Mouse (Mus musculus) spleen, postnatal 14 days (tissue): ENCODE data around the gene Map3k12.

Source experiments
- DNase-seq, 2 experiments: peaks; one replicate each; pipeline ENCODE4 v3.0.0; 2021 to 2022; ENCODE audit warnings: low spot score in 2 of 2

Map3k12 gene

DNA sequence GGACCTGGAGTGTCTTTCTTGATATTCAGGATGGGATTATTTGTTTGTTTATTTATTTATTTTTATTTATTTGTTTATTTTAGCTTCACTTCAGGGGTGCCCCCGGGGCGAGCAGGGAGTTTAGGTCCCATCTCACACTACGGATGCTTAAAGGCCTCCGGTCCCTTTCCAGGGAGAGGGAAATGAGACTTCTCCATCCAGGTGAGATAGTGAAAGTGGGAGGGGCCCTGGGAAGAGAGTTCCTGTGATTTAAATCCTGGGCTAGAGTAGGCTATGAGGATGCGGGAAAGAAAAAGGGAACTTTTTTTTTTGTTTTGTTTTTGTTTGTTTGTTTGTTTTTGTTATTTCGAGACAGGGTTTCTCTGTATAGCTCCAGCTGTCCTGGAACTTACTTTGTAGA, 57.5 kb downstream of the Map3k12 start:
- DNase-seq, result no peak

DNA sequence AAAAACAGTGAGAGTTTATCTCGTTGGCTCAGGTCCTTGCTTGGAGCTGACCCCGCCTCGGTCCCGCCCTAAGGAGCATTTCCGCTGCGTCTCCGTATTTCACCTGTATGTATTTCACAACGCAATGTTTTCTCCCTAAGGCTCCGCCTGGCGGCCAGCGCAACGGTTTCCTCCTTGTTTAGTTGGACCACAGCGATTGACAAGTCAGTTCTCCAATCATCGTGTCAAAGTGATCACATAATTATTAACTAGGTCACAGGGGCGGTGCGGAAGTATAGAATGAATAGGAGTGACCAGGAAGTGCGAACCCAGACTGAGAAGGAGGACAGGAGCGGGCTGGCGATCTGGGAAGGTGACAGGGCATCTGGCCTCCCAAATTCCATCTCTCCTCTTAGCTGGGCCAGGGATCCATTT, 58.0 kb downstream of the Map3k12 start, which contains the start of gene Prr13:
Gene Prr13 (plus strand): TSS at position 125 of the 414 bp plus-strand sequence.
- peak; percentile 78 to 85 for DNase-seq

DNA sequence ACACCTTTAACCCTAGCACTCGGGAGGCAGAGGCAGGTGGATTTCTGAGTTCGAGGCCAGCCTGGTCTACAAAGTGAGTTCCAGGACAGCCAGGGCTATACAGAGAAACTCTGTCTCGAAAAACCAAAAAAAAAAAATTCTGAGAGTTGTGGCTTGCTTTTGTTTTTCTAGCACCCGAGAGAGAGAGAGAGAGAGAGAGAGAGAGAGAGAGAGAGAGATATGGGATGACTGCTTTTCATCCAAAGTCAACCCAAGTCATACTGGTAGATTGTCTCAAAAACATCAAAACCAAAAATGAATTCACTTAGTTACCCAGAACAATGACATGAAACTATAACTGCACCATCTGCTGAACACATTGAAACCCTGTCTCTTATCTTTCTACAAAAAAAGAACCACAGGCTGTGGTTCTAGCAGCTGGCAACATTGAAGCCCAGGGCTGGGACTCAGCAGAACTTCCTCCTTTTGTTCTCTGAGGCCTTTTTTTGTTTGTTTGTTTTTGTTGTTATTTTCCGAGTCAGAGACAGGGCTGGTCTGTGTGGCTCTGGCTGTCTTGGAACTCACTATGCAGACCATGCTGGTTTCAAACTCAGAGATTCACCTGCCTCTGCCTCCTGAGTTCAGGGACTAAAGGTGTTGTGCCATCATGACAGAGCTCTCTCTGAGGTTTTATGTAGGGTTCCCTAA, 58.7 kb downstream of the Map3k12 start:
- no peak for DNase-seq

DNA sequence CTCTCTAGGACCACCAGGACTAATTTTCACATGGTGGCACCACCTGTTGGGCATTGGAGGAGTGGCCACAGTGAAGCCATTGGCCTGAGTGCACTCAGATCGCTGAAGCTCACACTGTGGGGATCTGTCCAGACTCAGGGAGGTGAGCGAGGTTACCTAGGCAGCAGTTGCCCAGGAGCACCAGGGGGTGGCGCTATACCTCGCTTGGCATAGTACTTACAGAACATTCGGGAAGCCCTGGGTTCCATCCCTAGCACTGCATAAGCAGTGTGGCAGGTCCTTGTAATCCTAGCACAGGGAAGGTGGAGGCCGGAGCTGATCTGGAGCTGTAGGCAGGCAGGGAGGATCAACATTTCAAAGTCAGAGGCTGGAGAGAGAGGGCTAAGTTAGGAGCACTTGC, 60.9 kb downstream of the Map3k12 start:
- peak in 1 of 2 experiments; percentile 26 for DNase-seq

DNA sequence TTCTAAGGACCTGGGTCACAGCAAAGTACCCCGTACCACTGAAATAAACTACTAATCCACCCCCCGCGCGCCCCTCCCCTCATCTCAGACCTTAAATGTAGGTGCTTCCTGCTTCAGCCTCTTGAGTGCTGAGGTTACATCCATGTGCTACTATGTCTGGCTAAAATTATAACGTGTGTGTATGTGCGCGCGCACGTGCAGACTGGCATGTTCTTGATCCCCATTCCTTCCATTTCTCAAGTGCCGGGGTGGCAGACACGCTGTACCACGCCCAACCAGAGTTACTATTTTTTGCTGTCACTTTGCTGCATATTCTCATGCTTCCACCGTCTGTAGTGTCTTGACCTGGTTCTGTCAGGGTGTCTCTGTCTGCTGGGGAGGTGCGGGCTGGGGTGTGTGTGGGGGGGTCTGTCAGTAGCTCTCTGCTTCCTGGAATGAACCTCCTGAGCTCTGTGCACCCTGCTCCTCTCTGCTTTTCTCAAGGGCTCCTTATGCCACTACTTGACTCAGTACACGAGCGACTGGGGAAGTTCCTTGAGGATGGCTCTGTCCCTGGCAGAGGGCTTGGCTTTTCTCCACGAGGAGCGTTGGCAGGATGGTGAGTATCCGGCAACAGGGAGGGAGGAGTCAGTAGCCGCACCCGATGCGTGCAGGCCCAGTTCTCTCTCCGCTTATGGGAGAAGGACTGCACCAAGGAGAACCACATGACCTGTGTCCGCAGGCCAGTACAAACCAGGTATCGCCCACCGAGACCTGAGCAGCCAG, 65.0 kb downstream of the Map3k12 start:
- no peak for DNase-seq

DNA sequence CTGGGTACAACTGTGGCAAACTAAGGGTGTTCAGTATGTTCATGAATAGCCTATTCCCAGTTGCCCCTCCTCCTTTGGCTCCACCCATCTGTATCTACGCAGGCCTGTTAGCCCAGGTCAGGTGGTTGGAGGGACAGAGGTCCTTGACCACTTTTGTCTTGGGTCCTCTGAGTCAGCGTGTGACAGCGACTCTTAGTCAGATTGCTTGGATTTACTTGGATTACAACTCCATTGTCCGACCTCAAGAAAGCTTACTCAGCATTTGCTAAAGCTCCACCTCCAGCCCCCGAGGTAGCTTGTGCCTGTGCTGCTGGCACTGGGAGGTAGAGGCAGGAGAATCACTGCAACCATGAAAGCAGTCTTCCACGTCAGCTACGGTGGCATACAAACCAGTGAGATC, 65.9 kb downstream of the Map3k12 start:
- DNase-seq, result no peak

DNA sequence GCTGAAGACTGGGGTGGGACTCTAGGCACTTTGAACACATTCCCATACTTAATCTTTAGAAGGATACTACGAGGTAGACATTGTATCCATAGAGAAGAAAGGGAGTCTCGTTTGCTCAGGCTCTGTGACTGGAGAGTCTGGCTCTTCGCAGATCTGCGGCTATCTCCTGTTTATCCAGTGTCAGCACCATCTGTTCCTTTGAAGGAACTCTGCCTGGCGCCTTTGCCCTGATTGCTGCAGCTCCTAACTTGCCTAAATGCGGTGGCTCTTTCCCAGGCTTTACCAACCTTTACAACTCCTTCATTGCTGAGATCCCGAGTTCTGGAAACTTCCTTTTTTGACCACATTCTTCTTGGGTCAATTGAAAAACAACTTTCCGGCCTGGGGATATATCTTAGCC, 67.5 kb downstream of the Map3k12 start:
- DNase-seq, result no peak
